Mouse (Mus musculus): Measurements from ENCODE around the gene Pde4a. TPM values are rescaled to one million over a fixed set of nuclear protein-coding genes. Genes with fewer than 3 reads are reported as not detected.

Pde4a gene
- polyA plus RNA-seq, 1 experiment from 2014 or later, result 3.8 TPM

- H3K27me3 ChIP-seq (ENCODE audit: low read depth, poor library complexity, severe bottlenecking), result no peaks in the 10 kb centered on the region
- 79% methylated on average over 1 of the region's 1 CpGs for WGBS
Observed at GRCm38 (mm10) chr9:21135941-21136381, 29.6 kb upstream of the Pde4a start.

GRCm38 (mm10) chr9:21136401-21136800, 29.1 kb upstream of the Pde4a start:
- no peaks in the 10 kb centered on the region for H3K27me3 ChIP-seq (ENCODE audit: low read depth, poor library complexity, severe bottlenecking)
- 89% methylated on average over 6 of the region's 6 CpGs for WGBS
- H3K36me3 ChIP-seq, result peaks cover 42% of the 10 kb centered on the region
- H3K9me3 ChIP-seq (replicated peaks), result no peaks in the 10 kb centered on the region
- H3K4me3 ChIP-seq, result no peak overlapping the region
- DNase-seq (ENCODE audit: low spot score), result no peak
- H3K27ac ChIP-seq (replicated peaks), result no peak overlapping the region
- peaks cover 2% of the 10 kb centered on the region; the same call in 1 of the 2 replicates for H3K4me1 ChIP-seq

More at GRCm38 (mm10) chr9:21135941-21136381, 29.6 kb upstream of the Pde4a start:
- no peak overlapping the region for H3K4me3 ChIP-seq
- H3K36me3 ChIP-seq, result peaks cover 38% of the 10 kb centered on the region
- H3K4me1 ChIP-seq, result peaks cover 2% of the 10 kb centered on the region; the same call in 1 of the 2 replicates
- DNase-seq (ENCODE audit: low spot score), result no peak
- H3K9me3 ChIP-seq (replicated peaks), result no peaks in the 10 kb centered on the region
- H3K27ac ChIP-seq (replicated peaks), result no peak overlapping the region

GRCm38 (mm10) chr9:21137229-21137628, 28.3 kb upstream of the Pde4a start:
- no peak overlapping the region for H3K4me3 ChIP-seq
- H3K27me3 ChIP-seq (ENCODE audit: low read depth, poor library complexity, severe bottlenecking), result no peaks in the 10 kb centered on the region
- H3K4me1 ChIP-seq, result peaks cover 2% of the 10 kb centered on the region; the same call in 1 of the 2 replicates
- 49% methylated on average over 3 of the region's 3 CpGs for WGBS
- peaks cover 51% of the 10 kb centered on the region for H3K36me3 ChIP-seq
- H3K9me3 ChIP-seq (replicated peaks), result no peaks in the 10 kb centered on the region
- no peak overlapping the region for H3K27ac ChIP-seq (replicated peaks)
- DNase-seq (ENCODE audit: low spot score), result peak; percentile 52

DNA sequence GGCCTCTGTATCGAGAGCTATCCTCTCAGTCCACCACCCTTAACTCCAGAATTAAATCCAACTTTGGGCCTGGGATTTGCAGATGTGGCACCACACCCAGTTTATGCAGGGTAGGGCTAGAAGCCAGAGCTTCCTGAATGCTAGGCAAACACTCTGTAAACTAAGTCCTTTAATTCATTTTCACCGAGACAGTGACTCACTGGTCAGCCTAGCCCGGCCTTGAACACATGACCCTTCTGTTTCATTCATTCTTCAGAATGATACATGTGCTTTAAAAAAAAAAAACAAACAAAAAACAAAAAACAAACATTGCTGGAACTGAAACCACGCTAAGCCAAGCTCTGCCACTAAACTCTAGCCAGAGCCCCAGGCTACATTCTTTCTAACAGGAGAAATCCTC, 27.1 kb upstream of the Pde4a start:
- H3K27ac ChIP-seq (replicated peaks), result no peak overlapping the region
- no peak overlapping the region for H3K4me3 ChIP-seq
- no peaks in the 10 kb centered on the region for H3K27me3 ChIP-seq (ENCODE audit: low read depth, poor library complexity, severe bottlenecking)
- peaks cover 62% of the 10 kb centered on the region for H3K36me3 ChIP-seq
- no peak for DNase-seq (ENCODE audit: low spot score)
- no peaks in the 10 kb centered on the region for H3K9me3 ChIP-seq (replicated peaks)
- WGBS, result 90% methylated on average over 4 of the region's 4 CpGs
- peaks cover 2% of the 10 kb centered on the region; the same call in 1 of the 2 replicates for H3K4me1 ChIP-seq

- no peak overlapping the region for H3K27ac ChIP-seq (replicated peaks)
- peaks cover 98% of the 10 kb centered on the region for H3K36me3 ChIP-seq
- no peak overlapping the region for H3K4me3 ChIP-seq
- WGBS, result 95% methylated on average over 14 of the region's 14 CpGs
- no peaks in the 10 kb centered on the region for H3K27me3 ChIP-seq (ENCODE audit: low read depth, poor library complexity, severe bottlenecking)
- H3K9me3 ChIP-seq (replicated peaks), result no peaks in the 10 kb centered on the region
- no peak for DNase-seq (ENCODE audit: low spot score)
- H3K4me1 ChIP-seq, result peaks cover 7% of the 10 kb centered on the region
Observed at GRCm38 (mm10) chr9:21141922-21142321, 23.6 kb upstream of the Pde4a start.

GRCm38 (mm10) chr9:21144361-21144760, 21.2 kb upstream of the Pde4a start:
- WGBS, result 92% methylated on average over 3 of the region's 3 CpGs
- no peak overlapping the region for H3K4me3 ChIP-seq
- H3K9me3 ChIP-seq (replicated peaks), result no peaks in the 10 kb centered on the region
- peaks cover 31% of the 10 kb centered on the region for H3K4me1 ChIP-seq
- no peak for DNase-seq (ENCODE audit: low spot score)
- peaks cover 87% of the 10 kb centered on the region for H3K36me3 ChIP-seq
- H3K27ac ChIP-seq (replicated peaks), result no peak overlapping the region
- H3K27me3 ChIP-seq (ENCODE audit: low read depth, poor library complexity, severe bottlenecking), result no peaks in the 10 kb centered on the region

DNA sequence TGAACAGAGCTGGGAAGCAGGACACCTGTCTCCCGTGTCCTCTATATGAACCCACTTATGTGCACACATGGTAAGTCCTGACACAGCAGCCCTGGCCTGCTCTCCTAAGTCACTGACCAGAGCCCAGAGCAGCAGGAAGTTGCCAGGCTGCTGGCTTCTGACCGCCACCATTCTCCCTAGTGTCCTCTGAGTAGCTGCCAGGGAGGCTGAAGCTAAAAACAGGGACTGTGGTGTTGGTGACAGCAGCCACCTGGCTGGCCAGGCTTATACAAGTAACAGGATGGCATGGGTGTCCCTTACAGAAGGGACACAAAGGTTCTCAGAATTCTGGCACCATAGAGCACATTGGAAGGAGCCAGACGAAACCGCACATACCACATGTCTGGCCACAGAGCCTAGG, 20.1 kb upstream of the Pde4a start:
- H3K36me3 ChIP-seq, result peaks cover 76% of the 10 kb centered on the region
- no peaks in the 10 kb centered on the region for H3K27me3 ChIP-seq (ENCODE audit: low read depth, poor library complexity, severe bottlenecking)
- H3K4me3 ChIP-seq, result no peak overlapping the region
- H3K27ac ChIP-seq (replicated peaks), result no peak overlapping the region
- WGBS, result 92% methylated on average over 4 of the region's 4 CpGs
- H3K9me3 ChIP-seq (replicated peaks), result no peaks in the 10 kb centered on the region
- DNase-seq (ENCODE audit: low spot score), result no peak
- peaks cover 34% of the 10 kb centered on the region for H3K4me1 ChIP-seq

- WGBS, result 57% methylated on average over 10 of the region's 10 CpGs
- Histone ChIP-seq H3K9me3 (replicated peaks) (no peaks in the 10 kb centered on the region), H3K36me3 (peaks cover 63% of the 10 kb centered on the region), H3K4me3 (peak overlapping the region; percentile 36), H3K27ac (replicated peaks) (peak overlapping the region; percentile 23), H3K27me3 (ENCODE audit: low read depth, poor library complexity, severe bottlenecking) (no peaks in the 10 kb centered on the region), H3K4me1 (peaks cover 34% of the 10 kb centered on the region)
- peak; percentile 40 for DNase-seq (ENCODE audit: low spot score)
Observed at GRCm38 (mm10) chr9:21146722-21147121, 18.8 kb upstream of the Pde4a start.

GRCm38 (mm10) chr9:21148427-21148826, 17.1 kb upstream of the Pde4a start:
- Histone ChIP-seq H3K4me3 (peak overlapping the region; percentile 78), H3K27me3 (ENCODE audit: low read depth, poor library complexity, severe bottlenecking) (0 out of 2 replicates have a peak, but pooled peaks cover 2% of the 10 kb centered on the region), H3K36me3 (peaks cover 46% of the 10 kb centered on the region), H3K9me3 (replicated peaks) (no peaks in the 10 kb centered on the region), H3K4me1 (peaks cover 45% of the 10 kb centered on the region), H3K27ac (replicated peaks) (0 out of 2 replicates have a peak overlapping the region, but pooled peaks have one; percentile 88)
- DNase-seq (ENCODE audit: low spot score), result no peak

GRCm38 (mm10) chr9:21149077-21149653, 16.3 kb upstream of the Pde4a start:
- peaks cover 38% of the 10 kb centered on the region for H3K36me3 ChIP-seq
- WGBS, result 13% methylated on average over 8 of the region's 8 CpGs
- H3K27ac ChIP-seq (replicated peaks), result peak overlapping the region; percentile 88
- H3K4me1 ChIP-seq, result peaks cover 52% of the 10 kb centered on the region
- DNase-seq (ENCODE audit: low spot score), result no peak
- peak overlapping the region; percentile 78 for H3K4me3 ChIP-seq
- H3K9me3 ChIP-seq (replicated peaks), result no peaks in the 10 kb centered on the region
- peaks cover 8% of the 10 kb centered on the region; the same call in 1 of the 2 replicates for H3K27me3 ChIP-seq (ENCODE audit: low read depth, poor library complexity, severe bottlenecking)

DNA sequence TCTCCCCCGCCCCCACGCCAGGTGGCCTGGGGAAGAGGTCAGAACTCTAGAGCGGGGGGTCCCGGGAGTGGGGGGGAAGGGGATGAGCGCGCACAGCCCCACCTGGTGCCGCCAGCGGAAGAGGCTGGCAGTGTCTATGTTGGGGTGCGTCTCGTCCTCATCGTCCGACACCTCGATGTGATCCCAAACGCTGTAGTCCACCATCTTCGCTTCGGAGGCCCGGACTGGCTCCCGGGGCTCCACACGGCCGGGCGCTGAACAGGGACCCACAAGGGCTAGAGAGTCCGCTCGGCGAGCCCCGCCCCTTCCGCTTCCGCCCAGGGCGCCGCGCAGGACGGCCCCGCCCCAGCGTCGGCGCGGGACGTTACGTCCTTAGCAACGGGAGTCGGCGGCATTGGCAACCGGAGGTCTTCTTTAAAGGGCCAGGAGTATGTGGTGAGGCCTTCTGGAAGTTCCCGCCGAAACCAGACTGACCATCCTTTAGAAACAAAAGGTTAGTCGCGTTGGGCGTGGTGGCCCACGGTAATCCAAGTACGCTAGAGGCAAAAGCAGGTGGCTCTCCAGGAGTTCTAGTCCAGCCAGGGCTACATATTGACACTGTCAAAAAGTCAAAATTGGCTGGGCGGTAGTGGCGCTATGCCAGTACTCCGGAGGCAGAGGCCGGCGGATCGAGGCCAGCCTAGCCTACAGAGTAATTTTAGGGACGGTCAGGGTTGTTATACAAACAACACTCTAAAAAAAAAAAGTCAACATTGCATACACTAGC, 15.7 kb upstream of the Pde4a start, which contains the start of gene Cdc37:
Gene Cdc37, minus strand, starts transcription at position 329 of the 766 bp plus-strand sequence.
- WGBS, result 4% methylated on average over 56 of the region's 56 CpGs
- Histone ChIP-seq H3K27me3 (ENCODE audit: low read depth, poor library complexity, severe bottlenecking) (peaks cover 8% of the 10 kb centered on the region; the same call in 1 of the 2 replicates), H3K9me3 (replicated peaks) (no peaks in the 10 kb centered on the region), H3K36me3 (peaks cover 32% of the 10 kb centered on the region), H3K4me1 (peaks cover 52% of the 10 kb centered on the region), H3K27ac (replicated peaks) (peak within 1 kb of the TSS; percentile 88), H3K4me3 (peak within 1 kb of the TSS; percentile 78)
- peak; percentile 97 for DNase-seq (ENCODE audit: low spot score)

DNA sequence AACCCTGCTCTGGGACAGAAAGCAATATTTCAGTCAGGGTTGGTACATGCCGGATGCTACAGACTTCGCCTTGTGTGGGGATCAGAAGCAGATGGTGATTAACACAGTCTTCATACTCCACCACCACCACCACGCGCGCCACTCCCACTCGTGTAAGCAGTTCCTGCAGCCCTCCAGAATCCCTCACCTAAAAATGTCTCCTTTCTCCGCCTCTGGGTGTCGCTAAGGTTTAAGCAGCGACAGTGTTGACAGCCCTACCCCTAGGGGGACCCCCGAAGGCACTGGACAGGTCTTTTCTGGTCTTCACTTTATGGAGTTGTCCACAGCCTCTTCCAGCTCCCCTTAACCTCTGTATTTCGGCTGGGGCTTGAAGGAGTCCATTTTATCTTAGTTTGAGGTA, 12.8 kb upstream of the Pde4a start:
- Histone ChIP-seq H3K4me3 (peak overlapping the region; percentile 43), H3K36me3 (peaks cover 4% of the 10 kb centered on the region; the same call in 1 of the 2 replicates), H3K27ac (replicated peaks) (no peak overlapping the region), H3K4me1 (peaks cover 38% of the 10 kb centered on the region), H3K9me3 (replicated peaks) (no peaks in the 10 kb centered on the region), H3K27me3 (ENCODE audit: low read depth, poor library complexity, severe bottlenecking) (peaks cover 8% of the 10 kb centered on the region; the same call in 1 of the 2 replicates)
- WGBS, result 3% methylated on average over 11 of the region's 11 CpGs
- peak; percentile 66 for DNase-seq (ENCODE audit: low spot score)

DNA sequence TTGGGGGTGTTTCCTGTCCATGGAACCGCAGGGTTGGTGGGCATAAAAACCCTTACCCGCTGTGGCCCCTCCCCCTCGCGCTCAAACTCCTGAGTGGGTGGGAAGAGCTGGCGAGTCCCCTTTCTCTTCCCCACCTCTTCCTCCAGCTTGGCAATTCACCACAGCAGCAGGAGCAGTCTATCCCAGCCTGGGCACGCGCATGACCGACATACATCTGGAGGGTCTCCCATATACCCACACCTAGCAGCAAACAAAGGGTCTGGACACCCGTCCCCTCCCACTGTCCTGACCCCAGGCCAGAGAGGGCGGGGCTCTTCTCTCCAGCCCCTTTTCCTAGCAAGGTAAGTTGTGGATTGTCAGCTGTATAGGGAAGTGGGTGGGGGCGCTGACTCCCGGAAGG, 12.2 kb upstream of the Pde4a start:
- Histone ChIP-seq H3K27me3 (ENCODE audit: low read depth, poor library complexity, severe bottlenecking) (peaks cover 8% of the 10 kb centered on the region; the same call in 1 of the 2 replicates), H3K4me3 (peak overlapping the region; percentile 43), H3K36me3 (no peaks in the 10 kb centered on the region), H3K9me3 (replicated peaks) (no peaks in the 10 kb centered on the region; the same call in 1 of the 2 replicates), H3K4me1 (peaks cover 31% of the 10 kb centered on the region), H3K27ac (replicated peaks) (peak overlapping the region; percentile 39; the same call in 1 of the 2 replicates)
- 12% methylated on average over 12 of the region's 12 CpGs for WGBS
- no peak for DNase-seq (ENCODE audit: low spot score)
